Mouse (Mus musculus) c-Kit-positive CD71-positive TER-119-negative erythroid progenitor cells, embryonic 14.5 days (primary cell): ENCODE measurements at regions not wholly inside any gene's neighbourhood (a gene's known extent, or its start where the extent isn't known, plus 50 kb on each side); places are given as distances from the start of the nearest gene placed in this dataset.

Experiments used
- DNase-seq: peaks from one replicate; pipeline ENCODE4 v3.0.0-alpha.2; 2013; ENCODE audit warnings: low read depth

- DNase-seq = no peak
Observed at GRCm38 (mm10) chr15:50942429-50942828, 2942.3 kb upstream of the Gm7489 start.

GRCm38 (mm10) chr15:50944976-50945375, 2939.7 kb upstream of the Gm7489 start:
- DNase-seq = no peak

GRCm38 (mm10) chr15:50959109-50959508, 2925.6 kb upstream of the Gm7489 start:
- no peak for DNase-seq

- DNase-seq = no peak
Observed at GRCm38 (mm10) chr15:50963606-50964005, 2921.1 kb upstream of the Gm7489 start.

GRCm38 (mm10) chr15:50964236-50964635, 2920.5 kb upstream of the Gm7489 start:
- no peak for DNase-seq

- DNase-seq = no peak
Observed at GRCm38 (mm10) chr15:50967176-50967575, 2917.5 kb upstream of the Gm7489 start.

GRCm38 (mm10) chr15:50970637-50971036, 2914.1 kb upstream of the Gm7489 start:
- no peak for DNase-seq

GRCm38 (mm10) chr15:50972593-50972992, 2912.1 kb upstream of the Gm7489 start:
- no peak for DNase-seq

GRCm38 (mm10) chr15:50974002-50974754, 2910.5 kb upstream of the Gm7489 start:
- DNase-seq = no peak

GRCm38 (mm10) chr15:50989457-50989856, 2895.2 kb upstream of the Gm7489 start:
- DNase-seq = no peak

- DNase-seq = no peak
Observed at GRCm38 (mm10) chr15:50991667-50992066, 2893.0 kb upstream of the Gm7489 start.

GRCm38 (mm10) chr15:50992246-50992645, 2892.5 kb upstream of the Gm7489 start:
- no peak for DNase-seq

- no peak for DNase-seq
Observed at GRCm38 (mm10) chr15:50993121-50993520, 2891.6 kb upstream of the Gm7489 start.

- no peak for DNase-seq
Observed at GRCm38 (mm10) chr15:50995688-50996087, 2889.0 kb upstream of the Gm7489 start.

- DNase-seq = no peak
Observed at GRCm38 (mm10) chr15:50996296-50996695, 2888.4 kb upstream of the Gm7489 start.

- no peak for DNase-seq
Observed at GRCm38 (mm10) chr15:50997209-50997763, 2887.4 kb upstream of the Gm7489 start.

GRCm38 (mm10) chr15:51038968-51039367, 2845.7 kb upstream of the Gm7489 start:
- DNase-seq = no peak

GRCm38 (mm10) chr15:51070538-51070937, 2814.2 kb upstream of the Gm7489 start:
- DNase-seq = no peak

- no peak for DNase-seq
Observed at GRCm38 (mm10) chr15:51071132-51071656, 2813.5 kb upstream of the Gm7489 start.

GRCm38 (mm10) chr15:51073678-51074077, 2811.0 kb upstream of the Gm7489 start:
- no peak for DNase-seq

- DNase-seq = no peak
Observed at GRCm38 (mm10) chr15:51074196-51074595, 2810.5 kb upstream of the Gm7489 start.

GRCm38 (mm10) chr15:51083677-51084322, 2800.9 kb upstream of the Gm7489 start:
- no peak for DNase-seq

- DNase-seq = no peak
Observed at GRCm38 (mm10) chr15:51092936-51093335, 2791.8 kb upstream of the Gm7489 start.
